Mouse (Mus musculus): ENCODE results near the gene Fthl17f.

DNA sequence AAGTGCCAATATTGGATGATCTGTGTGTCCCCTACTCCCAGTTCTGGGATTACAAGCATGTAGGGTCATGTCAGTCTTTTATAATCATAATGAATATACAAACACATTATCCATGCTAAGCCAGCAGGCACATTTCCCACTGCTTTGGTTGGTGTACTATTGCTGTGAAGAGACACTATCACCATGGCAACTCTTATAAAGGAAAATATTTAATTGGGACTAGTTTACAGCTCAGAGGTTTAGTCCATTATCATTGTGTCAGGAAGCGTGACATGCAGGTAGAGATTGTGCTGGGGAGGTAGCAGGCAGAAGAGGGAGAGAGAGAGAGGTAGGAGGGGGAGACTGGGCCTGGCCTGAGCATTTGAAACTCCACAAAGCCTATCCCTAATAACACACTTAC lies 46.7 kb upstream of the Fthl17f start:
- TF ChIP-seq CTCF (IDR thresholded peaks at IDR 0.05) (no peak), EP300 (IDR thresholded peaks at IDR 0.05) (no peak)

All from lung, postnatal 0 days (tissue).